Mouse (Mus musculus) bone marrow macrophage, adult 2 months (primary cell): ENCODE data around the gene 4930469K13Rik.
A peak's percentile ranks its signal among the peaks of the same experiment; 100 is the strongest.

Source experiments
- CTCF ChIP-seq: IDR thresholded peaks from 2 replicates; pipeline ENCODE4 v1.5.1; 2012; ENCODE audit warnings: low read depth, mild to moderate bottlenecking, low read length, moderate library complexity
- POLR2A ChIP-seq: IDR thresholded peaks from 2 replicates; pipeline ENCODE4 v1.6.1; 2012; ENCODE audit warnings: mild to moderate bottlenecking, low read depth, low read length, borderline replicate concordance

DNA sequence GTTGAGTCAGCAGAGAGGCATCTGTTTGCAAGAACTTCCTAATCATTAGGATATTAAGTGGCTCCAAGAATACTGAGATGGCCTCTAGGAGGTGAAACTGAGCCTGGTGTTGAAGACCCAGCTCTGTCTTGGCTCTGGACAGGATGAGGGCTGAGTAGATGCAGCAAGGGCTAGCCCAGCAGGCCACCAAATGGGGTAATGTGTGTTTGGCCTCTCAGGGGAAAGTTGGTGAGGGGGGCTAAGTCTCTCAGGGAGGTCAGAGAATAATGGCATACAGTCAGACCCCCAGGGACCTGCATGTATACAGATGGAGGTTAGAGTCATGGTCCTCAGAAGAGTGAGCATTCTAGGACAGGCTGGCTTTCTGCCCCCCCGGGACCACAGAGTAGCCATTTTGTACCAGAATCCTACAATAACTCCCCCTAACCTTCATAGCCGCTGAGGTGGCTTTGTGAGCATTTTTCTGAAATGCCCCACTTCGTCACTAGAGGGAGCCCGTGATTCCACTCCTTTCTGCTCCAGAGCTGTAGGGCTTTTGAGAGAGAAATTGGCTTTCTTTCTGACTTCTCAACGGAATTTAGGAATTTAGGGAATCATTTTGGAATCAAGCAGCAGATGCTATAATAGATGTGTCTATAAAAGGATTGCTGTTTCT lies 96.3 kb downstream of the 4930469K13Rik start:
- peak; percentile 38; the same call in 1 of the 2 replicates for TF ChIP-seq CTCF
- TF ChIP-seq POLR2A, result no peak
